Mouse (Mus musculus) CD4-positive, CD25-positive, alpha-beta regulatory T cell, adult 4 months (primary cell): ENCODE data around the gene Golim4. TPM values are rescaled to one million over a fixed set of nuclear protein-coding genes. Genes with fewer than 3 reads are reported as not detected.

Experiments used
- ATAC-seq: one replicate; pipeline ENCODE4 v1.8.0; 2017
- polyA plus RNA-seq, 2 experiments: library from polyadenylated mRNA; unstranded; fragments of 100-300 nt; shearing (Covaris generic); gene quantifications; one replicate each; pipeline ENCODE4 v1.2.1; 2017

Golim4 gene
- polyA plus RNA-seq, 2 experiments from 2014 or later = 5.1 to 8.0 TPM

DNA sequence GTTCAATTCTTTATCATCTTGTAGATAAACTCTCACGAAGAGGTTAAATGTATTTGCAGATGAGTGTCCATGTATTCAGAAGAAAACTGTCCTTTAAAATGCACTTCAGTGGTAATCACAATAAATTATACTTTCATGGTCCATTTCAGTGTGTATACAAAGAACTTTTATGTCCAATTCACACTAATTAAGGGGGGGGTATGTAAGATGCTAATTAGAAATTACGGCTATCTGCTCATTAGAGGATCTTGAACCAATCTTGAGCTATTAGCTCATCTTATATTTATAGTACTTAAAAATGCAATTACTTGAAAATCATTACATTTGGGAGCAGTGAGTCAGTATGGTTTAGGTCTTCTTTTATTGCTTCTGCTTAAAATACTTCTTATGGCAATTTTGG, 31.6 kb downstream of the Golim4 start:
- ATAC-seq = no peak

DNA sequence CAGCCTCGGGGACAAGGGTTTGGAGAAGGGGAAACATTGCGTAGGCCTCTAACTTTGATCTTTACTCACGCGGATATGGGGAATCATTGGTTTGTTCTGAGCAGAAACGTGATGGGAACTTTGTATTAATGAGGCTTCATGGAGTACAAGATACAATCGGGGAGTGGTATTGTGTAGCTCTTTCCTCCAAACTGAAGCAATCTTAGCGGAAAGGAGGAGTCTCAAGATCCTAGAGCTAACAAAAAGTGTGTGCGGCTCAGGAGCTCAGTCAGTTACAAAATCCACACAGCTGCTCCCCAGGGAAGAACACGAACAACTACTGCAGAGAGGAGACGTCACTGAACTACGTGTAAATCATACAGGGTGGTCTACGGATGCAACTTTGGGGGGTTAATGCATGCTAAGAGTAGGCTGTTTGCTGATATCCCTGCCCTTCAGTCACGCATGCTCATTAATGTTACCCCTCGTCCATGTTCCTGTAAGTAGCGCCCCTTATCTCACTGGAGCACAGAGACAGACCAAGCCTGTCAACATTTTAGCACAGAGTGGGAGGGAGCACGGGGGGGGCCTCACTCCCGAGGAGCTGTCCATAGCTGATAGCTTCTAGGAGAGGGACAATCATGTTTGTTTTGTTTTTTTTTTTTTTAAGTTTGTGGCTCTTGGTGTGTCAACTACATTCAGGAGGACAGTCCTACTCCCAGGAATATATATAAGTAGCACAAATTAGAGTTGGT, 38.8 kb downstream of the Golim4 start:
- ATAC-seq = no peak

- no peak for ATAC-seq
These were observed 44.0 kb downstream of the Golim4 start for GRCm38 (mm10) chr3:75912786-75913185.

DNA sequence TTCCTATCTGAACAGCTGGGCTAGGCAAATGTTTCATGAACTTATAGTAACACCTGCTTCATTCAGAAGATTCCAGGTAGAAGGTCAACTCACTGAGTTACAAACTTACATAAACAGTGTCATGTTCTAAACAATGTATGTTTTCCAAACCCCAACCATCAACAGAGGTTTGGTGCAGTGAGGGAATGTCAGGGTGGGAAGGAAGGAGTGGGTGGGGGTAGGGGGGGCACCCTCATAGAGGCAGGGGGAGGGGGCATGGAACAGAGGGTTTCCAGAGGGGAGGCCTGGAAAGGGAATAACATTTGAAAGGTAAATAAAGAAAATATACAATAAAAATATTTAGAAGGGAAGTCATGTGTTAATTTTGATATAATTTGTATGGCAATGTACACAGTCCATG, 46.0 kb downstream of the Golim4 start:
- no peak for ATAC-seq

- ATAC-seq = peak; percentile 96
These were observed 46.5 kb downstream of the Golim4 start for GRCm38 (mm10) chr3:75910257-75910656.

DNA sequence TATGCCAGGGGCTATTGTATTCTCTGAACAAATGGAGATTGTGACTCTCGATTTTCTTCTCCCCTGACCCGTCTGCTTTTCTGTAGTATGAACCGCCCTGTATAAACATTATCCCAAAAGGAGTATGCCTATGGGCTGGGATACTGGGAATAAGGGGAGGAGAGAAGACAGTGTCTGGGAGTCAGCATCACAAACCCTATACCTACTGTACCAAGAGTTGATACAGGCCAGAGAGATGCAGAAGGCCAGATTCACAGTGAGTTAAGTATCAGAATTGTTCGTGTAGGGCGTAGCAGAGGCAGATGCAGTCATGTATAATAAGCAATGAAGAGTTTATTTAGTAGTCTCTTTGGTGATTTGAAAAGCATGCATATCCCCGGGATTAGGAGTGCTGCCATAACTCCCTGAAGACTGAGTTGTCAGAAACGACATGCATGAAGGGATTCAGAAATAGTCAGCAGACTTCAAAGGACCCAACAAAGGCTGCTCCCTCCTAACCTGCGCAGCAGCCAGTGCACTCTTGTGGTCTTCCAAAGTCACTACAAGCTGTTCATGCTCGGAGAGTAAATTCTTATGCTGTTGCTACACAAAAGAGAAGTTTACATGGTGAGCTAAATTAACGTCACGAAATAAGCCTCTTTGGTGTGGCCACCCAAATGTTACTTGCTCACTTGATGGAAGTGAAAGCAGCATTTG, 54.7 kb downstream of the Golim4 start:
- no peak for ATAC-seq

- no peak for ATAC-seq
These were observed 61.7 kb downstream of the Golim4 start for GRCm38 (mm10) chr3:75895075-75895474.

- ATAC-seq = no peak
These were observed 65.2 kb downstream of the Golim4 start for GRCm38 (mm10) chr3:75891581-75891980.

DNA sequence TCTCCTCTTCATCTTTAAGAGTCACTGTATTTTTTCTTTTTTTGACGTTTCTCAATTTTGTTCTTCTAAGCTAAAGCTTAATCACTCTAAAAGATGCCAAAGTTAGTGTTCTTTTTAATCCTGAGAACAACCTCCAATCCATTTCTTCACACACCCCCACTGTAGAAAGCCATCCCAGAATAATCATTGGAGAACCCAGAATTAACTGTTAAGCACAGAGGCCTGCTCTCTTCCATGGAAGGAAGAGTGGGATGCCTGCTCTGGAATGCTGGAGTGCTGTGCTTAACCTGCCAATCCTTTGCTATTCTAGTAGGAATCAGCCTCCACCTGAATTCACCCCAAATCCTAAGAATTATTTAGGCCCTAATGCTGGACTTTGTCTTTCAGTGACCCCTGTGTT, 67.4 kb downstream of the Golim4 start:
- ATAC-seq = no peak

DNA sequence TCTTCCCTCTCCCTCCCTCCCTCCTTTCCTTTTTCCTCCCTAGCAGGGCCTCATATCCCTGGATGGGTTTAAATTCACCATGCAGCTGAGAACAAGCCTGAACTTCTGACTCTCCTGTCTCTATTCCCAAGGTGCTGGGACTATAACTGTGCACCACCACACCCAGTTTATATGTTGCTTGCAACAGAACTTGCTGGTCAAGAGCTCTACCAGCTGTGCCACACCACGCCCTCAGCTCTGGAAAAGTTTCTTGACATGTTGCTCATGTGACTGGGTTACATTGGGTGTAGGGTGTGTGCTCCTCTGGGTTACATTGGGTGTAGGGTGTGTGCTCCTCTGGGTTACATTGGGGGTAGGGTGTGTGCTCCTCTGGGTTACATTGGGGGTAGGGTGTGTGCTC, 75.2 kb downstream of the Golim4 start:
- no peak for ATAC-seq

DNA sequence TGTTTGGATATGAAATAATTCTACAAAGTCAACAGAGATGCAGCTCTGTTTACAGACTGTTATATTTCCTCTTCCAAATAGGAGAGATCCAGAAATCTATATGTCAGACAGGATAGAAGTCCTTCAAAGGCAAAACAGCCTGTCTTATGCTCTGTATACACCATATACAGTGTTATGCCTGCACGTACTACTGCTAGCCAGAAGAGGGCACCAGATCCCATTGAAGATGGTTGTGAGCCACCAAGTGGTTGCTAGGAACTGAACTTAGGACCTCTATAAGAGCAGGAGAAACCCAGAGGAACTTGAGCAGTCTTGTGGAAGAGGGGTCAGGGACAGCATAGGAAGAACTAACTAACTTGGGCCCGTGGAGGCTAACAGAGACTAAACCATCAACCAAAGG, 77.5 kb downstream of the Golim4 start:
- ATAC-seq = no peak

DNA sequence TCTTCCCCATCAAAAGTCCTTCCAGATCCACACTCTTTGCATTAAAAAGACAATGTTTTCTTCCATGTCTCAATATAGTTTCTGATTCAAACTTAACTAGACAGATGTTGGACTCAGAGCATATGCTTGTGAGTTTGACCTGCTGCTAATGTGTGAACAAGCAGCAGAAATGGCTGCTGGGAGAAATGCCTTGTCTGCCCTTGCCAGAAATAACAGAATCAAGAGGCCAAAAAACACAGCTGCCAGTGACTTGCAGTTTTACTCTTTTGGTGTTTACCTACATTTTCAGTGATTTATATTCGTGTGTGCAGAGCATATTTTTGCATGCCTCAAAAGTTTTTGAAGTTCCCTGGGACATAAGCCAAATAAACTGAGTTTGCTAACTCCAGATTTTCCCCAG, 87.9 kb downstream of the Golim4 start:
- ATAC-seq = no peak

DNA sequence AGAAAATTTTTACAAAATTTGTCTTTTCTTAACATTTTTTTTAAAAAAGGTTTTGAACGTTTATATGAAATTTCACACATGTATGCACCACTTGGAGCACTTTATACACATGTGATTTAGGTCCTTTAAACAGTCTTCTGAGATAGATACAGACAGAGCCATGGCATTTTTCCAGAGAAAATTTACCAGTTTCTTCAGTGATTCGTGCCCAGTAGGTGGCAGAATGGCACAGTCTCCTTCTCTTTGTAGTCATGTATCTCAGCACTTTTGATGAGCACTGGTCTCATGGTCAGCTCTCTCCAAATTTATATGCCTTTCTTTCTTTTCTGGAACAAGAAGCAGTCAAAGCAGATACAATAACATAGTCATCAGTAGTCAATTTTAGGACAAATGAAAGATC, 92.5 kb downstream of the Golim4 start:
- no peak for ATAC-seq

DNA sequence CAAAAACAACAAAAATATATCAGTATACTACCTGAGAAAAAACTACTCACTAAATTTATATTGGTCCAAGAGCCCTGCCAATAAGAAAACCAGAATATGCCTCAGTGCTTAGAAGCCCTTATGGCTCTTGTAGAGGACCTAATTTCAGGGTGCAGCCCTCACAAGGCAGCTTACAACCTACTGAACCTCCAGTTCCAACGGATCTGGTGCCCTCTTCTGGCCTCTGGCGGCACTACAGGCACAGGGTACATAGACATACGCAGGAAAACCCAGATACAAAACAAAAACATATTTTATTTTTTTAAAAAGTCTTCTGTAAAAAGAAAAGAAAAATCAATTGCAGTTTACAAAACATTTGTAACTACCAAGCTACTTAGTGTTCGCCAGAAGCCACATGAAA, 95.1 kb downstream of the Golim4 start:
- peak; percentile 74 for ATAC-seq

DNA sequence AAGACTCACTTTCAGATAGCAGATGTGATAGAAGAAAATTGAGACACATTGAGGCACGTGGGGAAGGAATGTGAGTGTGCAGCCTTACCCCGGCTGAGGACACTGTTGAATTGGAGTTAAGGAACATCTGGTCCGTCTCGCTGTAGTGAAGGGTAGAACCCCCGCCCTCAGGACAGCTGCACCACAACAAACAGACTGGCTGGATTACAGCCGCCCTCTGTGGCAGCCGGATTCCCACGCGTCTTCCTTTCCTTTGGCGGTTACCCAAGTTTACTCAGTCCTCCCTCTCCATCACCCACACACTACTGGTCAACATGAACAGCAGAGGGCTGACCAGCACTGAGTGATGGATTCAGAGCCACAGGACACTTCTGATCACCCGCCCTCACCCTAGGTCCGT, 96.0 kb downstream of the Golim4 start:
- ATAC-seq = no peak

GRCm38 (mm10) chr3:75835286-75835967, 121.3 kb downstream of the Golim4 start:
- ATAC-seq = peak; percentile 33

- peak; percentile 67 for ATAC-seq
These were observed 121.9 kb downstream of the Golim4 start for GRCm38 (mm10) chr3:75834827-75835226.

Other genes starting within 250 kb of the Golim4 start
- not detected for gene Gm29133, start 208.8 kb downstream of the Golim4 start, polyA plus RNA-seq
- not detected for gene Fstl5, start 117.3 kb upstream of the Golim4 start, polyA plus RNA-seq